Mouse (Mus musculus) central nervous system, embryonic 18 days (tissue): ENCODE data around the gene Cnfn. TPM values are rescaled to one million over a fixed set of nuclear protein-coding genes. Genes with fewer than 3 reads are reported as not detected.

Experiments
- polyA plus RNA-seq: library from polyadenylated mRNA; depleted of rRNA; stranded (reverse); fragments of >200 nt; gene quantifications from 2 replicates; pipeline ENCODE4 v1.2.3, GENCODE M21; 2012; rRNA removed

The Cnfn gene
- 24.7 TPM in 1 of 2 replicates, not detected in the other for polyA plus RNA-seq

DNA sequence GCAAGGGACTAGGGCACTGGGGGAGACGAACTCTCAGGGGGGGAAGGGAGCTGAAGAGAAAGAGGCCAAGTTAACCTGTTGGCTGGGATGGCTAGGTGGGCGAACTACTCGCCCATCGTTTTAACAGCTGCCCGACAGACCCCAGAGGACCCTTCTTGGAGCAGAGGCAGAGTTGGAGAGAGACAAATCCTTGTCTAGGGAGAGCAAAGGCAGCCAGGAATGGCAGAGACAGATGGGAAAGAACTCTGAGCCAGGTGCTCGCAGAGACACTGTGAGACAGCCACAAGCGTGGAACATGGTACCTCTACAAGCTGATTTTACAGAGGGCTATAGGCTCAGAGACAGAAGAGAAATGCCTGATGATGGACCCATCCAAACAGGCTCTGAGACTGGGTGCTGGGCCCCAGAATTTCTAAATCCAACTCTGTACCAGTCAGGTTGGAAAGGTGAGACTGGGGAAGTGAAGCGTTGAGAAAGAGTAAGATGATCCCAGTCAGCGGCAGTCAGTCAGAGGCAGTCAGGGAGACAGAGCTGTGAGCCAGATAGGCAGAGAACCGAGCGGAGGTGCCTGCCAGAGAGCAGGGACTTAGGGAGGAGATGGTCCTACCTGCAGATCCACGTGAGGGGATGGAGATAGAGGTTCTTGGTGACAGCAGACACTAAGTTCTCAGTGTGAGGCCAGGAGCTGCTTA is at the start of gene Cnfn:
TSS of gene Cnfn (minus strand) at position 667 of the 692 bp plus-strand sequence.

DNA sequence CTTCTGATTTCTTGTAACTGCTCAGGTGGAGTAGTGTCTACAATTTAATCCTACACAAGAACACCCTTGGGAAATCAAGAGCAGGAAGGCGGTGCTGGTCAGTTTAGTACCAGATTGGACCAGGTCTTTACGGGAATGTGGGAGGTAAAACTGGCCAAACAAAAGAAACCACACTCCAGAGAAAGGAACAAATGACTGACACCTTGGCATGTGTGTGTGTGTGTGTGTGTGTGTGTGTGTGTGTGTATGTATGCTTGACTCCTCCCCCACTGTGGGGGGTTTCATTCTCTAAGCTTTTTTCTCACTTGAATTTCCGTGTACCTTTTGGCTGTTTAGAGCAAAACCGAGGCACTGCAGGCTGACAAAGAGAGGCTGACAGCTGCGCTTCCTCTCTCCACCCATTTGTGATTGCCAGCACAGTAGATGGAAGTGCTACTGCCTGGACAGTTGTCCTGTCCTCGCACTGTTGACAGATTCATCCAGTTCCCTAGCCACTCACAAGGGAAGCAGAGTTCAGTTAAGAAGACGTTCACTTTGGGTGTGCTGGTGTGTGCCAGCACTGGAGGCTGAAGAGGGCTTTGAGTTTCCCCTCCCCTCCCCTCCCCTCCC is 43.4 kb upstream of the Cnfn start, which contains the start of gene Cxcl17:
TSS of gene Cxcl17 (minus strand) at position 54 of the 609 bp plus-strand sequence.

GRCm38 (mm10) chr7:25398610-25399009 is 29.1 kb upstream of the Cnfn start, which contains the start of gene Lipe:
Gene Lipe (minus strand): TSS chr7:25398710.

Other genes starting within 250 kb of the Cnfn start
- gene Pou2f2, start 190.0 kb downstream of the Cnfn start, polyA plus RNA-seq, result 20.9 and 25.9 TPM in 2 replicates
- 15.9 and 16.5 TPM in 2 replicates for gene Dedd2, start 149.1 kb downstream of the Cnfn start, polyA plus RNA-seq
- gene Zfp526, start 148.3 kb downstream of the Cnfn start, polyA plus RNA-seq, result 5.3 and 5.7 TPM in 2 replicates
- gene Gsk3a, start 131.9 kb downstream of the Cnfn start, polyA plus RNA-seq, result 220 and 234 TPM in 2 replicates
- 16.3 and 17.6 TPM in 2 replicates for gene Erf, start 119.0 kb downstream of the Cnfn start, polyA plus RNA-seq
- 83.3 and 94.7 TPM in 2 replicates for gene Cic, start 102.0 kb downstream of the Cnfn start, polyA plus RNA-seq
- 600 and 603 TPM in 2 replicates for gene Pafah1b3, start 71.7 kb downstream of the Cnfn start, polyA plus RNA-seq
- 2.4 and 3.0 TPM in 2 replicates for gene Prr19, start 68.3 kb downstream of the Cnfn start, polyA plus RNA-seq
- gene Tmem145, start 63.6 kb downstream of the Cnfn start, polyA plus RNA-seq, result 157 and 163 TPM in 2 replicates
- 45.8 and 48.9 TPM in 2 replicates for gene Megf8, start 52.6 kb downstream of the Cnfn start, polyA plus RNA-seq
- gene Lipe, start 29.0 kb upstream of the Cnfn start, polyA plus RNA-seq, result 8.9 and 11.3 TPM in 2 replicates
- 0.15 and 0.22 TPM in 2 replicates for gene Cxcl17, start 43.2 kb upstream of the Cnfn start, polyA plus RNA-seq
- 0.78 and 1.1 TPM in 2 replicates for gene Ceacam1, start 107.9 kb upstream of the Cnfn start, polyA plus RNA-seq
- gene Ceacam2, start 170.1 kb upstream of the Cnfn start, polyA plus RNA-seq, result not detected in 2 replicates
- not detected in 2 replicates for gene Erich4, start 246.2 kb upstream of the Cnfn start, polyA plus RNA-seq
- gene Dmac2, start 249.7 kb upstream of the Cnfn start, polyA plus RNA-seq, result 44.1 and 44.4 TPM in 2 replicates